In genomic region chr10:53694757-53695156, GRCm38 (mm10) we compare ENCODE assay signal across 29 mouse cellular contexts. TPM values are rescaled to one million over a fixed set of nuclear protein-coding genes. Genes with fewer than 3 reads are reported as not detected.
DNase-seq lines count a peak whose midpoint lies in the region; ATAC-seq lines count a peak whose summit lies in the region.
"Had no signal": no experiment of that assay in that cellular context is flagged by ENCODE, and none has a peak within 500 bp of the region (broad histone marks: within the 10 kb centered on the region; RNA-seq: fewer than 3 reads in every experiment).

No protein-coding gene starts in this region.

- H3K4me1 ChIP-seq in kidney, embryonic 14.5 days (ENCODE audit: control insufficient read depth, insufficient read depth, low read length), result no peaks in the 10 kb centered on the region
- H3K4me1 ChIP-seq: embryonic facial prominence, embryonic 13.5 days; forebrain, embryonic 10.5 days; forebrain, embryonic 15.5 days; hindbrain, embryonic 10.5 days; hindbrain, embryonic 15.5 days; liver, embryonic 12.5 days; midbrain, embryonic 12.5 days; neural tube, embryonic 12.5 days; stomach, embryonic 15.5 days had no signal

- peak; percentile 30 for DNase-seq in kidney, adult 9 months
- peak; percentile 61 for DNase-seq in retina, postnatal 1 day
- no peak for DNase-seq in retina, embryonic 14.5 days (ENCODE audit: low spot score)
- peak; percentile 39 for DNase-seq in kidney, postnatal 10 days
- no peak for DNase-seq in thymus, postnatal 0 days (ENCODE audit: low spot score)
- no peak for DNase-seq in left cerebral cortex, postnatal 36 days (ENCODE audit: low spot score in 2 of 2)
- DNase-seq: adrenal gland, adult 8-10 months; cerebellum, adult 8-10 months; gastrocnemius, postnatal 25 days; heart, postnatal 14 days; left cerebral cortex, postnatal 4 days; liver, postnatal 0 days; lung, postnatal 36 days; thymus, postnatal 36 days had no signal

- ATAC-seq in kidney, embryonic 14.5 days (ENCODE audit: low FRiP score, low TSS enrichment), result no peak
- ATAC-seq: forebrain, embryonic 15.5 days; inflammation-experienced regulatory T-cells, adult 6 months; liver, embryonic 12.5 days; liver, postnatal 0 days had no signal

- no peak overlapping the region for H3K9ac ChIP-seq in kidney, embryonic 14.5 days (ENCODE audit: low read depth, low read length)
- H3K9ac ChIP-seq: embryonic facial prominence, embryonic 13.5 days; forebrain, embryonic 15.5 days; hindbrain, embryonic 15.5 days; liver, embryonic 12.5 days; liver, postnatal 0 days; midbrain, embryonic 12.5 days; neural tube, embryonic 12.5 days; stomach, embryonic 15.5 days had no signal

- intact Hi-C loops in left cerebral cortex, postnatal 36 days (cut with DNase I), result no loop called here

- H3K27me3 ChIP-seq in kidney, embryonic 14.5 days (ENCODE audit: control insufficient read depth, insufficient read depth, low read length), result no peaks in the 10 kb centered on the region
- H3K27me3 ChIP-seq: embryonic facial prominence, embryonic 13.5 days; forebrain, embryonic 15.5 days; hindbrain, embryonic 15.5 days; liver, embryonic 12.5 days; megakaryocyte, embryonic 14.5 days; midbrain, embryonic 12.5 days; neural tube, embryonic 12.5 days; stomach, embryonic 15.5 days had no signal

- no peak overlapping the region for H3K4me3 ChIP-seq in kidney, embryonic 14.5 days (ENCODE audit: low read length)
- H3K4me3 ChIP-seq: embryonic facial prominence, embryonic 13.5 days; forebrain, embryonic 10.5 days; forebrain, embryonic 15.5 days; hindbrain, embryonic 10.5 days; hindbrain, embryonic 15.5 days; liver, embryonic 12.5 days; megakaryocyte, embryonic 14.5 days; midbrain, embryonic 12.5 days; myocyte; neural tube, embryonic 12.5 days; stomach, embryonic 15.5 days had no signal

- no peaks in the 10 kb centered on the region for H3K9me3 ChIP-seq in kidney, embryonic 14.5 days (ENCODE audit: control insufficient read depth, low read length)
- H3K9me3 ChIP-seq: embryonic facial prominence, embryonic 13.5 days; forebrain, embryonic 10.5 days; forebrain, embryonic 15.5 days; G1E; hindbrain, embryonic 10.5 days; hindbrain, embryonic 15.5 days; liver, embryonic 12.5 days; midbrain, embryonic 12.5 days; neural tube, embryonic 12.5 days; stomach, embryonic 15.5 days had no signal

- 65% methylated on average over 5 of the region's 5 CpGs for WGBS in kidney, embryonic 14.5 days

- H3K36me3 ChIP-seq in kidney, embryonic 14.5 days (ENCODE audit: control insufficient read depth, insufficient read depth, low read length), result no peaks in the 10 kb centered on the region
- H3K36me3 ChIP-seq: embryonic facial prominence, embryonic 13.5 days; forebrain, embryonic 10.5 days; forebrain, embryonic 15.5 days; G1E; hindbrain, embryonic 10.5 days; hindbrain, embryonic 15.5 days; liver, embryonic 12.5 days; midbrain, embryonic 12.5 days; neural tube, embryonic 12.5 days; stomach, embryonic 15.5 days had no signal

- no peak overlapping the region for H3K27ac ChIP-seq in kidney, embryonic 14.5 days (ENCODE audit: low read depth, low read length)
- H3K27ac ChIP-seq: embryonic facial prominence, embryonic 13.5 days; forebrain, embryonic 10.5 days; forebrain, embryonic 15.5 days; hindbrain, embryonic 10.5 days; hindbrain, embryonic 15.5 days; liver, embryonic 12.5 days; midbrain, embryonic 12.5 days; neural tube, embryonic 12.5 days; stomach, embryonic 15.5 days had no signal

- no peak overlapping the region for H3K4me2 ChIP-seq in kidney, embryonic 14.5 days (replicated peaks; ENCODE audit: low read depth, low read length)
- H3K4me2 ChIP-seq: embryonic facial prominence, embryonic 13.5 days; forebrain, embryonic 15.5 days; hindbrain, embryonic 15.5 days; liver, embryonic 12.5 days; midbrain, embryonic 12.5 days; neural tube, embryonic 12.5 days; stomach, embryonic 15.5 days had no signal

RNA-seq across cellular contexts. Expression of gene Fam184a, which starts 56.2 kb away (rescaled TPM):
- polyA plus RNA-seq in kidney, embryonic 14.5 days (2014; fragmentation: Nextera tagmentation; extraction: Ambion mirVana), result 5.9 and 9.1 TPM in 2 replicates
- 0.12 and 0.17 TPM in 2 replicates for polyA plus RNA-seq in thymus, postnatal 0 days (2015; fragmentation: Nextera tagmentation; extraction: Ambion mirVana)
- 10 to 100 TPM; 23.6 to 32.9 TPM for total RNA-seq in left cerebral cortex, postnatal 36 days (2021)
- total RNA-seq: G1E had no signal
- polyA plus RNA-seq: C2C12; G1E; inflammation-experienced regulatory T-cells, adult 6 months; myocyte had no signal

Comparison
In these comparisons a context has a peak if more than half of its experiments do, and no peak if none do; other contexts are left out.
1. DNase-seq: peak in kidney, adult 9 months (single experiment), retina, postnatal 1 day (single experiment) and kidney, postnatal 10 days (single experiment); none in retina, embryonic 14.5 days (single experiment), thymus, postnatal 0 days (single experiment) and left cerebral cortex, postnatal 36 days (0 of 2).